Mouse (Mus musculus) hindbrain, postnatal 0 days (tissue): ENCODE measurements around the gene Pak1. TPM values are rescaled to one million over a fixed set of nuclear protein-coding genes. Genes with fewer than 3 reads are reported as not detected.

Experiments used
- ATAC-seq: fragments of 200-750 bp; cut with Nextera tagmentation; 2 replicates; pipeline ENCODE4 v1.8.0; 2017; ENCODE audit warnings: mild to moderate bottlenecking, moderate TSS enrichment, moderate library complexity
- DNase-seq: peaks from one replicate; pipeline ENCODE4 v3.0.0-alpha.2; 2015; ENCODE audit warnings: low spot score
- H3K27ac ChIP-seq: fragments of 300-500 bp; sonication (generic); 2 replicates; pipeline ENCODE4 v1.5.1; 2014; ENCODE audit warnings: mild to moderate bottlenecking
- H3K27me3 ChIP-seq: fragments of 300-500 bp; sonication (generic); 2 replicates; pipeline ENCODE4 v1.6.1; 2014; ENCODE audit warnings: low read length, mixed read lengths; ENCODE audit not compliant: insufficient read depth
- H3K36me3 ChIP-seq: fragments of 300-500 bp; sonication (generic); 2 replicates; pipeline ENCODE4 v1.6.1; 2014; ENCODE audit warnings: low read length, mixed read lengths; ENCODE audit not compliant: insufficient read depth
- H3K4me1 ChIP-seq: fragments of 300-500 bp; sonication (generic); 2 replicates; pipeline ENCODE4 v1.6.1; 2014; ENCODE audit warnings: antibody characterized with exemption, low read length, mixed read lengths; ENCODE audit not compliant: insufficient read depth
- H3K4me2 ChIP-seq: fragments of 300-500 bp; sonication (generic); 2 replicates; pipeline ENCODE4 v1.6.1; 2014; ENCODE audit warnings: low read depth, mild to moderate bottlenecking, low read length, moderate library complexity, mixed read lengths
- H3K4me3 ChIP-seq: fragments of 300-500 bp; sonication (generic); 2 replicates; pipeline ENCODE4 v1.5.1; 2014; ENCODE audit warnings: low read length
- H3K9ac ChIP-seq: fragments of 300-500 bp; sonication (generic); replicated peaks from 2 replicates; pipeline ENCODE4 v1.6.1; 2014; ENCODE audit warnings: mild to moderate bottlenecking, low read length, moderate library complexity, mixed read lengths
- H3K9me3 ChIP-seq: fragments of 300-500 bp; sonication (generic); 2 replicates; pipeline ENCODE4 v1.6.1; 2016; ENCODE audit warnings: low read length, mixed read lengths
- CTCF ChIP-seq: IDR thresholded peaks from 2 replicates; pipeline ENCODE4 v1.5.1; 2016; ENCODE audit warnings: antibody characterized with exemption, control low read depth, low read depth
- WGBS: fragments of 180-500 bp; shearing (Covaris S2); extraction: QIAGEN DNeasy Blood & Tissue Kit; methylation state at CpG from one replicate; pipeline ENCODE4 v1.1.7; 2014; 5-methylcytosine and 5-hydroxymethylcytosine counted together
- polyA plus RNA-seq: library from polyadenylated mRNA; unstranded; fragments of >200 nt; fragmentation: Nextera tagmentation; extraction: Ambion mirVana; gene quantifications from 2 replicates; pipeline ENCODE4 v1.2.1, GENCODE M21; 2015
- total RNA-seq: library from RNA; depleted of rRNA; stranded (reverse); fragments of >200 nt; gene quantifications from 2 replicates; pipeline ENCODE4 v1.2.3, GENCODE M21; 2014

Pak1 gene
- total and polyA plus RNA-seq, 2 experiments from 2014 or later = 114 to 125 TPM

- no peak overlapping the region for H3K9ac ChIP-seq
- H3K9me3 ChIP-seq = no peaks in the 10 kb centered on the region
- H3K36me3 ChIP-seq = no peaks in the 10 kb centered on the region
- no peak overlapping the region for H3K4me3 ChIP-seq
- TF ChIP-seq CTCF = no peak
- no peaks in the 10 kb centered on the region for H3K4me1 ChIP-seq
- no peak overlapping the region for H3K4me2 ChIP-seq
- H3K27me3 ChIP-seq = no peaks in the 10 kb centered on the region
- WGBS = 77% methylated on average over 3 of the region's 3 CpGs
- DNase-seq (no peak), ATAC-seq (no peak)
- no peak overlapping the region for H3K27ac ChIP-seq
Observed at GRCm38 (mm10) chr7:97830739-97831138, 42.4 kb downstream of the Pak1 start.

- Histone ChIP-seq H3K27me3 (no peaks in the 10 kb centered on the region), H3K9ac (no peak overlapping the region), H3K4me1 (no peaks in the 10 kb centered on the region), H3K9me3 (no peaks in the 10 kb centered on the region), H3K4me2 (no peak overlapping the region), H3K27ac (no peak overlapping the region), H3K4me3 (no peak overlapping the region), H3K36me3 (no peaks in the 10 kb centered on the region)
- ATAC-seq (no peak), DNase-seq (no peak)
- no peak for TF ChIP-seq CTCF
- 85% methylated on average over 2 of the region's 2 CpGs for WGBS
Observed at GRCm38 (mm10) chr7:97832987-97833386, 44.6 kb downstream of the Pak1 start.

GRCm38 (mm10) chr7:97838574-97838973 is 50.2 kb downstream of the Pak1 start:
- no peaks in the 10 kb centered on the region for H3K27me3 ChIP-seq
- H3K27ac ChIP-seq = no peak overlapping the region
- H3K36me3 ChIP-seq = no peaks in the 10 kb centered on the region
- no peak for TF ChIP-seq CTCF
- no peak for ATAC-seq
- no peak overlapping the region for H3K4me2 ChIP-seq
- no peaks in the 10 kb centered on the region for H3K4me1 ChIP-seq
- H3K4me3 ChIP-seq = no peak overlapping the region
- H3K9me3 ChIP-seq = no peaks in the 10 kb centered on the region
- H3K9ac ChIP-seq = no peak overlapping the region
- no peak for DNase-seq

- H3K36me3 ChIP-seq = no peaks in the 10 kb centered on the region
- H3K27me3 ChIP-seq = no peaks in the 10 kb centered on the region
- 69% methylated on average over 5 of the region's 5 CpGs for WGBS
- no peak overlapping the region for H3K27ac ChIP-seq
- no peak for ATAC-seq
- no peak for DNase-seq
- H3K9ac ChIP-seq = no peak overlapping the region
- no peaks in the 10 kb centered on the region for H3K9me3 ChIP-seq
- H3K4me2 ChIP-seq = no peak overlapping the region
- TF ChIP-seq CTCF = no peak
- peaks cover 9% of the 10 kb centered on the region; the same call in 1 of the 2 replicates for H3K4me1 ChIP-seq
- H3K4me3 ChIP-seq = no peak overlapping the region
Observed at GRCm38 (mm10) chr7:97841311-97841710, 53.0 kb downstream of the Pak1 start.

GRCm38 (mm10) chr7:97842332-97842731 is 54.0 kb downstream of the Pak1 start:
- peak overlapping the region; percentile 72; the same call in 1 of the 2 replicates for H3K9ac ChIP-seq
- no peak for TF ChIP-seq CTCF
- no peak for ATAC-seq
- no peaks in the 10 kb centered on the region for H3K27me3 ChIP-seq
- H3K4me2 ChIP-seq = peak overlapping the region; percentile 62
- peak overlapping the region; percentile 47 for H3K4me3 ChIP-seq
- 50% methylated on average over 2 of the region's 2 CpGs for WGBS
- H3K4me1 ChIP-seq = peaks cover 9% of the 10 kb centered on the region; the same call in 1 of the 2 replicates
- peak overlapping the region; percentile 84 for H3K27ac ChIP-seq
- no peak for DNase-seq
- no peaks in the 10 kb centered on the region for H3K36me3 ChIP-seq
- no peaks in the 10 kb centered on the region for H3K9me3 ChIP-seq

GRCm38 (mm10) chr7:97842806-97843570 is 54.6 kb downstream of the Pak1 start:
- Histone ChIP-seq H3K4me2 (peak overlapping the region; percentile 62), H3K27ac (peak overlapping the region; percentile 84), H3K4me3 (peak overlapping the region; percentile 47), H3K4me1 (peaks cover 9% of the 10 kb centered on the region; the same call in 1 of the 2 replicates), H3K27me3 (no peaks in the 10 kb centered on the region), H3K9me3 (no peaks in the 10 kb centered on the region), H3K36me3 (no peaks in the 10 kb centered on the region), H3K9ac (peak overlapping the region; percentile 72)
- 3% methylated on average over 22 of the region's 22 CpGs for WGBS
- ATAC-seq (peak; percentile 96), DNase-seq (peak; percentile 91)
- TF ChIP-seq CTCF = peak; percentile 49

GRCm38 (mm10) chr7:97844419-97844818 is 56.1 kb downstream of the Pak1 start:
- Histone ChIP-seq H3K36me3 (no peaks in the 10 kb centered on the region), H3K27ac (0 out of 2 replicates have a peak overlapping the region, but pooled peaks have one; percentile 15), H3K9ac (0 out of 2 replicates have a peak overlapping the region, but pooled peaks have one; percentile 5), H3K27me3 (no peaks in the 10 kb centered on the region), H3K4me3 (peak overlapping the region; percentile 47), H3K4me2 (peak overlapping the region; percentile 62), H3K9me3 (no peaks in the 10 kb centered on the region), H3K4me1 (peaks cover 9% of the 10 kb centered on the region; the same call in 1 of the 2 replicates)
- ATAC-seq = no peak
- WGBS = 66% methylated on average over 3 of the region's 3 CpGs
- DNase-seq = no peak
- no peak for TF ChIP-seq CTCF
